ENCODE assay signal across 8 mouse cellular contexts in genomic region chr10:80577195-80578130, GRCm38 (mm10). TPM values are rescaled to one million over a fixed set of nuclear protein-coding genes. Genes with fewer than 3 reads are reported as not detected.
A peak's percentile ranks its signal among the peaks of the same experiment; 100 is the strongest.
DNase-seq lines count a peak whose midpoint lies in the region; ATAC-seq lines count a peak whose summit lies in the region.

TSS of gene Klf16 (minus strand) at chr10:80577321.

- H3K4me1 ChIP-seq in heart, embryonic 13.5 days = peaks cover 51% of the 10 kb centered on the region
- peaks cover 66% of the 10 kb centered on the region for H3K4me1 ChIP-seq in liver, embryonic 12.5 days
- peaks cover 35% of the 10 kb centered on the region for H3K4me1 ChIP-seq in stomach, embryonic 15.5 days

- DNase-seq in CD4-positive helper T cell, adult 2 months (ENCODE audit: low read depth, low spot score) = peak; percentile 99
- DNase-seq in brain, embryonic 18.5 days (ENCODE audit: low read depth, low spot score) = peak; percentile 87
- peak; percentile 99 for DNase-seq in kidney, postnatal 10 days
- DNase-seq in natural killer cell, adult 2 months (ENCODE audit: low spot score in 2 of 2) = peak; percentile 99

- H3K36me3 ChIP-seq in heart, embryonic 13.5 days = peaks cover 15% of the 10 kb centered on the region
- H3K36me3 ChIP-seq in liver, embryonic 12.5 days = peaks cover 28% of the 10 kb centered on the region
- H3K36me3 ChIP-seq in stomach, embryonic 15.5 days = 0 out of 2 replicates have a peak, but pooled peaks cover 2% of the 10 kb centered on the region

- under 1% methylated on average over 81 of the region's 97 CpGs for WGBS in heart, embryonic 13.5 days
- WGBS in liver, embryonic 12.5 days (ENCODE audit: insufficient replicate concordance) = under 1% methylated on average over 62 of the region's 97 CpGs
- under 1% methylated on average over 72 of the region's 97 CpGs for WGBS in stomach, embryonic 15.5 days

- peak within 1 kb of the TSS; percentile 97 for H3K4me2 ChIP-seq in heart, embryonic 13.5 days
- H3K4me2 ChIP-seq in liver, embryonic 12.5 days = peak within 1 kb of the TSS; percentile 100
- H3K4me2 ChIP-seq in stomach, embryonic 15.5 days = peak within 1 kb of the TSS; percentile 89

- peak within 1 kb of the TSS; percentile 91 for H3K9ac ChIP-seq in heart, embryonic 13.5 days
- H3K9ac ChIP-seq in liver, embryonic 12.5 days = peak within 1 kb of the TSS; percentile 96
- peak within 1 kb of the TSS; percentile 62 for H3K9ac ChIP-seq in stomach, embryonic 15.5 days

- peak; percentile 66 for ATAC-seq in erythroid progenitor cell, adult 5-6 weeks (replicated peaks; ENCODE audit: low FRiP score, poor library complexity, severe bottlenecking)
- peak; percentile 83 for ATAC-seq in heart, embryonic 13.5 days (ENCODE audit: extremely low read depth, insufficient number of reproducible peaks, low FRiP score, low TSS enrichment)
- peak; percentile 76 for ATAC-seq in liver, embryonic 12.5 days
- ATAC-seq in stomach, embryonic 15.5 days (ENCODE audit: insufficient read depth, low FRiP score, low read depth) = peak; percentile 85

- H3K4me3 ChIP-seq in heart, embryonic 13.5 days = peak within 1 kb of the TSS; percentile 90
- peak within 1 kb of the TSS; percentile 91 for H3K4me3 ChIP-seq in liver, embryonic 12.5 days
- peak within 1 kb of the TSS; percentile 86 for H3K4me3 ChIP-seq in stomach, embryonic 15.5 days (replicated peaks)

- H3K9me3 ChIP-seq in heart, embryonic 13.5 days = no peaks in the 10 kb centered on the region
- H3K9me3 ChIP-seq in liver, embryonic 12.5 days (replicated peaks) = no peaks in the 10 kb centered on the region
- no peaks in the 10 kb centered on the region for H3K9me3 ChIP-seq in stomach, embryonic 15.5 days

- H3K27ac ChIP-seq in heart, embryonic 13.5 days (replicated peaks) = peak within 1 kb of the TSS; percentile 91
- peak within 1 kb of the TSS; percentile 99 for H3K27ac ChIP-seq in liver, embryonic 12.5 days
- peak within 1 kb of the TSS; percentile 95 for H3K27ac ChIP-seq in stomach, embryonic 15.5 days

- no peaks in the 10 kb centered on the region for H3K27me3 ChIP-seq in heart, embryonic 13.5 days (replicated peaks)
- no peaks in the 10 kb centered on the region for H3K27me3 ChIP-seq in liver, embryonic 12.5 days (replicated peaks)
- H3K27me3 ChIP-seq in stomach, embryonic 15.5 days (replicated peaks) = no peaks in the 10 kb centered on the region

RNA-seq across cellular contexts. Expression of gene Klf16, which starts in this region (rescaled TPM):
- total RNA-seq in erythroid progenitor cell, adult 5-6 weeks (2015; ENCODE audit: low replicate concordance) = 8.4 and 9.4 TPM in 2 replicates
- total RNA-seq in erythroid progenitor cell, adult 5-6 weeks (2017; ENCODE audit: low replicate concordance) = 9.9 and 14.1 TPM in 2 replicates
- 5.1 and 6.2 TPM in 2 replicates for polyA plus RNA-seq in heart, embryonic 13.5 days (2015; fragmentation: Nextera tagmentation; extraction: Ambion mirVana)
- polyA plus RNA-seq in liver, embryonic 12.5 days (2016; fragmentation: Nextera tagmentation; extraction: Ambion mirVana) = 24.0 and 24.7 TPM in 2 replicates
- 9.3 and 10.3 TPM in 2 replicates for polyA plus RNA-seq in stomach, embryonic 15.5 days (2015; fragmentation: Nextera tagmentation; extraction: Ambion mirVana)

Comparison
In these comparisons a context has a peak if more than half of its experiments do, and no peak if none do; other contexts are left out.
1. Peak in every context shown above with its lines: DNase-seq, ATAC-seq, H3K4me3 ChIP-seq and H3K27ac ChIP-seq.